Mouse (Mus musculus) kidney, adult 2 months (tissue): Measurements from ENCODE around the gene Cd3g.

Experiments used
- CTCF ChIP-seq: fragments of 200-500 bp; conservative IDR thresholded peaks from 2 replicates; pipeline ENCODE4 v1.5.1; 2011; ENCODE audit warnings: low read depth, mild to moderate bottlenecking, control low read depth, low read length, moderate library complexity, mixed read lengths; ENCODE audit not compliant: insufficient read depth, insufficient read length
- POLR2A ChIP-seq: fragments of 200-500 bp; IDR thresholded peaks from one replicate; pipeline ENCODE4 v1.6.1; 2011; ENCODE audit warnings: low read depth, low read length, control low read depth

DNA sequence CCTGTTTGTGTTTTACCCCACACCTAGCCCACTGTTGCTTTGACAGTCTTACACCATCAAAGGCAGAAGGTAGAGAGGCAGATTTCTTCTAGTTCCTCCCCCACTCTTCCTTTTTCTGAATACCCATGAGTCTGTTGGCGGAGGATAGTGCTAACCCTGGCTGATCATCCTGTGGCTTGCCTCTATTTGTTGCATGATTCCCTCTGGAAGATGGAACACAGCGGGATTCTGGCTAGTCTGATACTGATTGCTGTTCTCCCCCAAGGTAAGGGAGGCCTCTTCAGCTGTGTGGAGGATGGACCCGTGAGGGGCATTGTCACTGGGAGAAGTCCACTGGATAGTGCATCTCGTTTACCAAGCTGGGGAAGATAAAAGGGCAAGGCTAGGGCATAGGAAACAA, 1.4 kb upstream of the Cd3g start, which contains the start of gene Cd3d:
- no peak for TF ChIP-seq POLR2A
- no peak for TF ChIP-seq CTCF
